Mouse (Mus musculus): ENCODE results near the gene Gm11237. TPM values are rescaled to one million over a fixed set of nuclear protein-coding genes. Genes with fewer than 3 reads are reported as not detected.

Gm11237 gene
- total RNA-seq (2023; ENCODE audit: inconsistent age): not detected in 4 replicates

DNA sequence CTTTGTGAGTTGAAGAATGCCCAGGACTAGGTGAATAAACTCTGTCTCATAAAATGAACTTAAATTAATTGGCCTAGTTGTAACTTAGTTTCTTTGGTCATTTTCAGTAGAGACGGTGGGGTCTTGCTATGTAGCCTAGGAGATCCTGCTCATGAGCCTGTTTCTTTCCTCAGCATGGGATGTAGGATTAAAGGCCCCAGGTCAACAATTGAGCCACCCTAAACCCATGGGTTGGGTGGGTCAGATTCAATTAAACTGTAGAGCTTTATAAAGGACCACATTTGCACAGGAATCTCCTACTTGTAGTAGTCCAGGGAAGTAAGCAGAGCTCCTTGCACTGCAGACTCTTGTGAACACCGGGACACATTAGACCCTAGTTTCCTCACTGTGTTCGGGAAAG is at the start of gene Gm11237:
Gm11237 (plus strand) TSS at position 301 of the 400 bp plus-strand sequence.

DNA sequence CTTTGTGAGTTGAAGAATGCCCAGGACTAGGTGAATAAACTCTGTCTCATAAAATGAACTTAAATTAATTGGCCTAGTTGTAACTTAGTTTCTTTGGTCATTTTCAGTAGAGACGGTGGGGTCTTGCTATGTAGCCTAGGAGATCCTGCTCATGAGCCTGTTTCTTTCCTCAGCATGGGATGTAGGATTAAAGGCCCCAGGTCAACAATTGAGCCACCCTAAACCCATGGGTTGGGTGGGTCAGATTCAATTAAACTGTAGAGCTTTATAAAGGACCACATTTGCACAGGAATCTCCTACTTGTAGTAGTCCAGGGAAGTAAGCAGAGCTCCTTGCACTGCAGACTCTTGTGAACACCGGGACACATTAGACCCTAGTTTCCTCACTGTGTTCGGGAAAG is 15.2 kb upstream of the Gm11237 start, which contains the start of gene Gm11238:
Gm11238 (plus strand) TSS at position 301 of the 400 bp plus-strand sequence.

DNA sequence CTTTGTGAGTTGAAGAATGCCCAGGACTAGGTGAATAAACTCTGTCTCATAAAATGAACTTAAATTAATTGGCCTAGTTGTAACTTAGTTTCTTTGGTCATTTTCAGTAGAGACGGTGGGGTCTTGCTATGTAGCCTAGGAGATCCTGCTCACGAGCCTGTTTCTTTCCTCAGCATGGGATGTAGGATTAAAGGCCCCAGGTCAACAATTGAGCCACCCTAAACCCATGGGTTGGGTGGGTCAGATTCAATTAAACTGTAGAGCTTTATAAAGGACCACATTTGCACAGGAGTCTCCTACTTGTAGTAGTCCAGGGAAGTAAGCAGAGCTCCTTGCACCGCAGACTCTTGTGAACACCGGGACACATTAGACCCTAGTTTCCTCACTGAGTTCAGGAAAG is 15.0 kb downstream of the Gm11237 start, which contains the start of gene Gm11236:
Gm11236 (plus strand) TSS at position 301 of the 400 bp plus-strand sequence.

GRCm38 (mm10) chr4:73668054-73668453 is 45.3 kb downstream of the Gm11237 start, which contains the start of gene Gm11239:
TSS of gene Gm11239 (plus strand) at chr4:73668354.

Other genes starting within 250 kb of the Gm11237 start
- not detected in 4 replicates for gene Gm11487, start 217.9 kb upstream of the Gm11237 start, total RNA-seq (2023; ENCODE audit: inconsistent age)
- gene Gm11238, start 15.1 kb upstream of the Gm11237 start, total RNA-seq (2023; ENCODE audit: inconsistent age): not detected in 4 replicates
- not detected in 4 replicates for gene Gm11236, start 15.1 kb downstream of the Gm11237 start, total RNA-seq (2023; ENCODE audit: inconsistent age)
- not detected in 4 replicates for gene Gm11239, start 45.4 kb downstream of the Gm11237 start, total RNA-seq (2023; ENCODE audit: inconsistent age)
- not detected in 4 replicates for gene Gm428, start 60.5 kb downstream of the Gm11237 start, total RNA-seq (2023; ENCODE audit: inconsistent age)
- gene Rasef, start 168.0 kb downstream of the Gm11237 start, total RNA-seq (2023; ENCODE audit: inconsistent age): not detected in 4 replicates

All from B cell, adult (primary cell).